Mouse (Mus musculus) cortical plate, adult 2 months (tissue): ENCODE data around the gene Tln2.

Experiments used
- CTCF ChIP-seq: fragments of 200-500 bp; IDR thresholded peaks from 2 replicates; pipeline ENCODE4 v1.5.1; 2011; ENCODE audit warnings: mild to moderate bottlenecking, control low read depth, low read length; ENCODE audit not compliant: insufficient read depth; ENCODE audit errors: extremely low read depth
- POLR2A ChIP-seq: fragments of 200-500 bp; IDR thresholded peaks from 2 replicates; pipeline ENCODE4 v1.6.1; 2011; ENCODE audit warnings: mild to moderate bottlenecking, low read length, control low read depth; ENCODE audit not compliant: insufficient read depth; ENCODE audit errors: extremely low read depth

- no peak for TF ChIP-seq CTCF
- TF ChIP-seq POLR2A: no peak
These were observed 45.4 kb upstream of the Tln2 start for GRCm38 (mm10) chr9:67604940-67605339.
